In genomic region chr4:3081148-3081952, GRCm38 (mm10) we compare ENCODE assay signal across 8 mouse cellular contexts.
DNase-seq lines count a peak whose midpoint lies in the region; ATAC-seq and TF ChIP-seq lines count a peak whose summit lies in the region.

No protein-coding gene starts in this region.

- H3K36me3 ChIP-seq in forebrain, embryonic 16.5 days (ENCODE audit: control insufficient read depth, insufficient read depth) = no peaks in the 10 kb centered on the region
- 0 out of 2 replicates have a peak, but pooled peaks cover 10% of the 10 kb centered on the region for H3K36me3 ChIP-seq in limb, embryonic 11.5 days (ENCODE audit: control insufficient read depth, insufficient read depth, low read length)

- no peaks in the 10 kb centered on the region for H3K4me1 ChIP-seq in forebrain, embryonic 16.5 days (replicated peaks; ENCODE audit: control insufficient read depth, insufficient read depth, low read length)
- H3K4me1 ChIP-seq in limb, embryonic 11.5 days (ENCODE audit: control insufficient read depth, insufficient read depth, low read length) = no peaks in the 10 kb centered on the region

- no peak overlapping the region for H3K4me3 ChIP-seq in forebrain, embryonic 16.5 days (replicated peaks; ENCODE audit: low read length)
- H3K4me3 ChIP-seq in limb, embryonic 11.5 days (ENCODE audit: low read depth, low read length) = no peak overlapping the region
- no peak overlapping the region for H3K4me3 ChIP-seq in layer of hippocampus, adult 2 months

- H3K9ac ChIP-seq in forebrain, embryonic 16.5 days (replicated peaks; ENCODE audit: low read depth, low read length) = no peak overlapping the region
- no peak overlapping the region for H3K9ac ChIP-seq in limb, embryonic 11.5 days (ENCODE audit: low read length)

- peak; percentile 2 for DNase-seq in adrenal gland, postnatal 10 days
- DNase-seq in adrenal gland, postnatal 25 days = no peak
- DNase-seq in 3134 (ENCODE audit: extremely low read depth, insufficient read length, low spot score) = peak; percentile 25
- no peak for DNase-seq in limb, embryonic 11.5 days (ENCODE audit: low spot score)
- peak; percentile 13 for DNase-seq in neural tube, embryonic 10.5 days (ENCODE audit: extremely low spot score, low spot score)
- no peak for DNase-seq in layer of hippocampus, adult 2 months (ENCODE audit: low spot score in 2 of 2)
- no peak for DNase-seq in MN1 (ENCODE audit: low spot score)

- peaks cover 70% of the 10 kb centered on the region for H3K9me3 ChIP-seq in forebrain, embryonic 16.5 days (ENCODE audit: control insufficient read depth, low read length)
- peaks cover 72% of the 10 kb centered on the region for H3K9me3 ChIP-seq in limb, embryonic 11.5 days (ENCODE audit: control insufficient read depth, low read length)

- no peak overlapping the region for H3K27ac ChIP-seq in forebrain, embryonic 16.5 days (ENCODE audit: low read length)
- H3K27ac ChIP-seq in limb, embryonic 11.5 days (replicated peaks; ENCODE audit: low read depth, low read length) = no peak overlapping the region
- H3K27ac ChIP-seq in layer of hippocampus, adult 2 months = no peak overlapping the region

- no peak for TF ChIP-seq CTCF in layer of hippocampus, adult 2 months (conservative IDR thresholded peaks at IDR 0.05)

- WGBS in forebrain, embryonic 16.5 days = 62% methylated on average over 6 of the region's 6 CpGs
- 63% methylated on average over 6 of the region's 6 CpGs for WGBS in limb, embryonic 11.5 days

- no peak overlapping the region for H3K4me2 ChIP-seq in forebrain, embryonic 16.5 days (ENCODE audit: low read length)
- H3K4me2 ChIP-seq in limb, embryonic 11.5 days (ENCODE audit: low read depth, severe bottlenecking) = no peak overlapping the region

- peak; percentile 34 for ATAC-seq in forebrain, embryonic 16.5 days
- ATAC-seq in limb, embryonic 11.5 days (ENCODE audit: insufficient number of reproducible peaks, low FRiP score, low TSS enrichment, low read depth) = peak; percentile 28; the same call in 1 of the 2 replicates

- H3K27me3 ChIP-seq in forebrain, embryonic 16.5 days (replicated peaks; ENCODE audit: control insufficient read depth, insufficient read depth, low read length) = no peaks in the 10 kb centered on the region
- H3K27me3 ChIP-seq in limb, embryonic 11.5 days (ENCODE audit: control insufficient read depth, insufficient read depth, low read length) = no peaks in the 10 kb centered on the region

Comparison
In these comparisons a context has a peak if more than half of its experiments do, and no peak if none do; other contexts are left out.
1. DNase-seq: peak in adrenal gland, postnatal 10 days (single experiment), 3134 (single experiment) and neural tube, embryonic 10.5 days (single experiment); none in adrenal gland, postnatal 25 days (single experiment), limb, embryonic 11.5 days (single experiment), layer of hippocampus, adult 2 months (0 of 2) and MN1 (single experiment).